Mouse (Mus musculus) urinary bladder, postnatal 0 days (tissue): ENCODE data around the gene Gsdma2. TPM values are rescaled to one million over a fixed set of nuclear protein-coding genes. Genes with fewer than 3 reads are reported as not detected.

Experiments used
- polyA plus RNA-seq: library from polyadenylated mRNA; unstranded; fragments of >200 nt; fragmentation: Nextera tagmentation; extraction: Ambion mirVana; gene quantifications from 2 replicates; pipeline ENCODE4 v1.2.1, GENCODE M21; 2015

Gene Gsdma2
- polyA plus RNA-seq = not detected in 2 replicates

GRCm38 (mm10) chr11:98646459-98646858 lies at the start of gene Gsdma2:
Gene Gsdma2 (plus strand): TSS chr11:98646759.

GRCm38 (mm10) chr11:98597991-98598390 lies 48.6 kb upstream of the Gsdma2 start, which contains the start of gene Lrrc3c:
Gene Lrrc3c (plus strand): TSS chr11:98598291.

GRCm38 (mm10) chr11:98625611-98626410 lies 20.7 kb upstream of the Gsdma2 start, which contains the start of the genes Gm12355 and Gsdma3:
Gene Gm12355 (minus strand): TSS chr11:98625661.
Gene Gsdma3 (plus strand): TSS chr11:98626360.

GRCm38 (mm10) chr11:98664091-98664490 lies 17.5 kb downstream of the Gsdma2 start, which contains the start of gene Gsdma:
Gene Gsdma (plus strand): TSS chr11:98664351.

GRCm38 (mm10) chr11:98681786-98682745 lies 35.5 kb downstream of the Gsdma2 start, which contains the start of gene Psmd3:
Gene Psmd3 (plus strand): TSS chr11:98682554.

GRCm38 (mm10) chr11:98701213-98701670 lies 54.7 kb downstream of the Gsdma2 start, which contains the start of gene Csf3:
Gene Csf3 (plus strand): TSS chr11:98701263.

Other genes starting within 250 kb of the Gsdma2 start
- 4.9 and 5.2 TPM in 2 replicates for gene Pgap3, start 246.3 kb upstream of the Gsdma2 start, polyA plus RNA-seq
- gene Erbb2, start 234.3 kb upstream of the Gsdma2 start, polyA plus RNA-seq = 19.6 and 20.7 TPM in 2 replicates
- 68.4 and 69.1 TPM in 2 replicates for gene Mien1, start 207.8 kb upstream of the Gsdma2 start, polyA plus RNA-seq
- gene Grb7, start 200.4 kb upstream of the Gsdma2 start, polyA plus RNA-seq = 18.8 and 21.9 TPM in 2 replicates
- 2.3 and 2.8 TPM in 2 replicates for gene Ikzf3, start 100.7 kb upstream of the Gsdma2 start, polyA plus RNA-seq
- 0.16 and 0.56 TPM in 2 replicates for gene Zpbp2, start 95.7 kb upstream of the Gsdma2 start, polyA plus RNA-seq
- gene Ormdl3, start 59.4 kb upstream of the Gsdma2 start, polyA plus RNA-seq = 49.1 and 50.2 TPM in 2 replicates
- not detected in 2 replicates for gene Lrrc3c, start 48.5 kb upstream of the Gsdma2 start, polyA plus RNA-seq
- 0.51 and 0.59 TPM in 2 replicates for gene Gm12355, start 21.1 kb upstream of the Gsdma2 start, polyA plus RNA-seq
- not detected in 2 replicates for gene Gsdma3, start 20.4 kb upstream of the Gsdma2 start, polyA plus RNA-seq
- 2.4 and 2.8 TPM in 2 replicates for gene Gsdma, start 17.6 kb downstream of the Gsdma2 start, polyA plus RNA-seq
- gene Psmd3, start 35.8 kb downstream of the Gsdma2 start, polyA plus RNA-seq = 117 and 120 TPM in 2 replicates
- gene Csf3, start 54.5 kb downstream of the Gsdma2 start, polyA plus RNA-seq = 0.72 and 0.96 TPM in 2 replicates
- gene Med24, start 82.7 kb downstream of the Gsdma2 start, polyA plus RNA-seq = 16.3 and 20.1 TPM in 2 replicates
- gene Thra, start 93.9 kb downstream of the Gsdma2 start, polyA plus RNA-seq = 24.8 and 25.4 TPM in 2 replicates
- 6.4 and 9.4 TPM in 2 replicates for gene Nr1d1, start 128.6 kb downstream of the Gsdma2 start, polyA plus RNA-seq
- 11.6 and 13.5 TPM in 2 replicates for gene Msl1, start 148.8 kb downstream of the Gsdma2 start, polyA plus RNA-seq
- gene Casc3, start 158.1 kb downstream of the Gsdma2 start, polyA plus RNA-seq = 16.1 and 18.2 TPM in 2 replicates
- gene Rapgefl1, start 190.0 kb downstream of the Gsdma2 start, polyA plus RNA-seq = 1.9 and 2.6 TPM in 2 replicates
- gene Wipf2, start 216.9 kb downstream of the Gsdma2 start, polyA plus RNA-seq = 4.3 and 4.6 TPM in 2 replicates